Mouse (Mus musculus) embryonic facial prominence, embryonic 14.5 days (tissue): Measurements from ENCODE around the gene Stk32b. TPM values are rescaled to one million over a fixed set of nuclear protein-coding genes. Genes with fewer than 3 reads are reported as not detected.

ENCODE experiments used
- ATAC-seq: fragments of 200-750 bp; cut with Nextera tagmentation; 2 replicates; pipeline ENCODE4 v1.8.0; 2017; ENCODE audit warnings: low read depth, moderate number of reproducible peaks, moderate TSS enrichment
- DNase-seq: peaks from one replicate; pipeline ENCODE4 v3.0.0-alpha.2; 2015; ENCODE audit warnings: low spot score
- H3K27ac ChIP-seq: fragments of 300-500 bp; sonication (generic); replicated peaks from 2 replicates; pipeline ENCODE4 v1.5.1; 2014; ENCODE audit warnings: low read depth, mild to moderate bottlenecking, low read length, moderate library complexity
- H3K27me3 ChIP-seq: fragments of 300-500 bp; sonication (generic); replicated peaks from 2 replicates; pipeline ENCODE4 v1.6.1; 2014; ENCODE audit warnings: low read length; ENCODE audit not compliant: control insufficient read depth, insufficient read depth
- H3K36me3 ChIP-seq: fragments of 300-500 bp; sonication (generic); 2 replicates; pipeline ENCODE4 v1.6.1; 2014; ENCODE audit warnings: low read length, mixed read lengths; ENCODE audit not compliant: control insufficient read depth, insufficient read depth
- H3K4me1 ChIP-seq: fragments of 300-500 bp; sonication (generic); 2 replicates; pipeline ENCODE4 v1.6.1; 2014; ENCODE audit warnings: antibody characterized with exemption, low read length; ENCODE audit not compliant: control insufficient read depth, insufficient read depth
- H3K4me2 ChIP-seq: fragments of 300-500 bp; sonication (generic); 2 replicates; pipeline ENCODE4 v1.6.1; 2014; ENCODE audit warnings: low read depth, mild to moderate bottlenecking, low read length, moderate library complexity, mixed read lengths
- H3K4me3 ChIP-seq: fragments of 300-500 bp; sonication (generic); 2 replicates; pipeline ENCODE4 v1.5.1; 2014; ENCODE audit warnings: low read depth, mild to moderate bottlenecking, low read length
- H3K9ac ChIP-seq: fragments of 300-500 bp; sonication (generic); 2 replicates; pipeline ENCODE4 v1.6.1; 2014; ENCODE audit warnings: low read depth, mild to moderate bottlenecking, low read length, moderate library complexity, mixed read lengths
- H3K9me3 ChIP-seq: fragments of 300-500 bp; sonication (generic); 2 replicates; pipeline ENCODE4 v1.6.1; 2016; ENCODE audit warnings: low read length; ENCODE audit not compliant: control insufficient read depth
- WGBS: fragments of 180-500 bp; shearing (Covaris S2); extraction: QIAGEN DNeasy Blood & Tissue Kit; methylation state at CpG from one replicate; pipeline ENCODE4 v1.1.7; 2014; 5-methylcytosine and 5-hydroxymethylcytosine counted together
- polyA plus RNA-seq: library from polyadenylated mRNA; unstranded; fragments of >200 nt; fragmentation: Nextera tagmentation; extraction: Ambion mirVana; gene quantifications from 2 replicates; pipeline ENCODE4 v1.2.1, GENCODE M21; 2014

Gene Stk32b
- polyA plus RNA-seq, result 5.0 and 5.1 TPM in 2 replicates

- peaks cover 22% of the 10 kb centered on the region for H3K27me3 ChIP-seq
- H3K9me3 ChIP-seq, result 0 out of 2 replicates have a peak, but pooled peaks cover 4% of the 10 kb centered on the region
- H3K36me3 ChIP-seq, result no peaks in the 10 kb centered on the region
- peak; percentile 89 for DNase-seq
- no peak within 1 kb of the TSS; the same call in 1 of the 2 replicates for H3K27ac ChIP-seq
- ATAC-seq, result peak; percentile 77
- H3K4me2 ChIP-seq, result peak within 1 kb of the TSS; percentile 78
- peaks cover 4% of the 10 kb centered on the region for H3K4me1 ChIP-seq
- H3K9ac ChIP-seq, result peak within 1 kb of the TSS; percentile 61
- under 1% methylated on average over 37 of the region's 40 CpGs for WGBS
- H3K4me3 ChIP-seq, result peak within 1 kb of the TSS; percentile 47
Observed at GRCm38 (mm10) chr5:37716505-37717372, at the start of gene Stk32b. Gene Stk32b, minus strand, starts transcription at chr5:37717171.

DNA sequence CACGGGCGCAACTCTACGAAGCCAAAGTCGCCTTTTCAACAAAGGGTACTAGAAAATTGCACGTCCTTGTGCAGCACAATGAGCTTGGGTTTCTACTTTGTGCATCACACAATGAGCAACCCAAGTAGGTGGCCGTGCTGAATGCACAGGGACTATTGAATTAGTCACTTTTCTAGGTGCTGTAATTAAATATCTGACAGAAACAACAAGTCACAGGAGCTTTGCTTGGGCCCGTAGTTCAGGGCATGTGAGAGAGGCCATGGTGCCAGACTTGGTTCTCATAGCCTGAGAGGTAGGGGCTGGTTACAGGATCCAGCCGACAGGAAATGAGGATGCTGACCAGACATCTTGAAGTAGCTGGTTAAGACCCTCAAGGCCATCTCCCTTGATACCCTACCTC, 48.9 kb upstream of the Stk32b start:
- H3K27me3 ChIP-seq, result no peaks in the 10 kb centered on the region
- H3K4me3 ChIP-seq, result no peak overlapping the region
- H3K27ac ChIP-seq, result no peak overlapping the region
- no peak overlapping the region for H3K4me2 ChIP-seq
- H3K9me3 ChIP-seq, result 0 out of 2 replicates have a peak, but pooled peaks cover 3% of the 10 kb centered on the region
- 60% methylated on average over 8 of the region's 8 CpGs for WGBS
- ATAC-seq (no peak), DNase-seq (no peak)
- H3K9ac ChIP-seq, result no peak overlapping the region
- peaks cover 19% of the 10 kb centered on the region for H3K4me1 ChIP-seq
- H3K36me3 ChIP-seq, result no peaks in the 10 kb centered on the region

DNA sequence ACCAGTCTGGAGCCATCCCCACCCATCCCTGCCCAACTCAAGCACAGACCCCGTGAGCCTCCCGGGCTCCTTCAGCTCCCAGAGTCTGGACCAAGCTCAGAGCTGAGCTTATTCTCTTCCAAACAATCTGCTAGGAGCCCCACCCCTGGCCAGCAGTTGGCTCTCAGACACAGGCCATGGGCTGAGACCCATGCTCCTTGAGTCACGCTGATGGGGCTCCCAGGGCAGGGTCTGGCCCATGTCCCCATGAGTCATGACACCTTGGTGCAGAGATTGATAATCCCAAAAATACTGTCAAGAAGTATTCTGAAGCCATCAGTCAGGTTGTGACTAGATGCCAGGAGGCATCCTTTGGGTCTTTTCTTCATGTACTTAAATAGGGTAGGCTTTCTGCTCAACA, 45.1 kb upstream of the Stk32b start:
- H3K9ac ChIP-seq, result no peak overlapping the region
- H3K4me1 ChIP-seq, result no peaks in the 10 kb centered on the region
- ATAC-seq (no peak), DNase-seq (no peak)
- H3K27me3 ChIP-seq, result no peaks in the 10 kb centered on the region
- 0 out of 2 replicates have a peak, but pooled peaks cover 3% of the 10 kb centered on the region for H3K9me3 ChIP-seq
- H3K4me3 ChIP-seq, result no peak overlapping the region
- no peak overlapping the region for H3K27ac ChIP-seq
- no peaks in the 10 kb centered on the region for H3K36me3 ChIP-seq
- 80% methylated on average over 3 of the region's 3 CpGs for WGBS
- H3K4me2 ChIP-seq, result no peak overlapping the region

DNA sequence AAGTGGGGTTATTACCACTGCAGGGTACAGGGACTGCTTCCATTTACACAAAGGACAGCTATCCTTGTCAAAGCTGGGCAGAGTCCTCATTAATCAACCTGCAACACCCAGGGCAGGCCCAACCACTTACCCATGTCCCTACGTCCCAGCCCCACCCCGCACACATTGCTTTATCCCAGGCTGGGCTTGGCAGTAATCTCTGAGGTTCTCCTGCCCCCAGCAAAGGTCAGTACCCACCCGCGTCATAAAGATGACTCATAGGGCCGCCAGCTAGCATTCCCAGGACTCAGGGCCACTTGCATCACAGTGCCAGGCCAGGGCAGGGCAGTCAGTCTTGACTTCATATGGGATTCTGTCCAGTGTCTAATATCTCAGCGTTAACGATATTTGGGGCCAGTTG, 36.4 kb upstream of the Stk32b start:
- no peak overlapping the region for H3K27ac ChIP-seq
- H3K4me2 ChIP-seq, result no peak overlapping the region
- H3K9me3 ChIP-seq, result no peaks in the 10 kb centered on the region
- no peaks in the 10 kb centered on the region; the same call in 1 of the 2 replicates for H3K4me1 ChIP-seq
- H3K27me3 ChIP-seq, result no peaks in the 10 kb centered on the region
- H3K36me3 ChIP-seq, result no peaks in the 10 kb centered on the region
- no peak overlapping the region for H3K9ac ChIP-seq
- ATAC-seq, result no peak
- DNase-seq, result no peak
- 73% methylated on average over 7 of the region's 7 CpGs for WGBS
- H3K4me3 ChIP-seq, result no peak overlapping the region

- Histone ChIP-seq H3K36me3 (no peaks in the 10 kb centered on the region), H3K4me1 (no peaks in the 10 kb centered on the region; the same call in 1 of the 2 replicates), H3K27ac (no peak overlapping the region), H3K4me3 (no peak overlapping the region), H3K9me3 (no peaks in the 10 kb centered on the region), H3K4me2 (no peak overlapping the region), H3K27me3 (no peaks in the 10 kb centered on the region), H3K9ac (no peak overlapping the region)
- 63% methylated on average over 7 of the region's 8 CpGs for WGBS
- ATAC-seq (peak; percentile 90), DNase-seq (peak; percentile 81)
Observed at GRCm38 (mm10) chr5:37752027-37752967, 35.3 kb upstream of the Stk32b start.

DNA sequence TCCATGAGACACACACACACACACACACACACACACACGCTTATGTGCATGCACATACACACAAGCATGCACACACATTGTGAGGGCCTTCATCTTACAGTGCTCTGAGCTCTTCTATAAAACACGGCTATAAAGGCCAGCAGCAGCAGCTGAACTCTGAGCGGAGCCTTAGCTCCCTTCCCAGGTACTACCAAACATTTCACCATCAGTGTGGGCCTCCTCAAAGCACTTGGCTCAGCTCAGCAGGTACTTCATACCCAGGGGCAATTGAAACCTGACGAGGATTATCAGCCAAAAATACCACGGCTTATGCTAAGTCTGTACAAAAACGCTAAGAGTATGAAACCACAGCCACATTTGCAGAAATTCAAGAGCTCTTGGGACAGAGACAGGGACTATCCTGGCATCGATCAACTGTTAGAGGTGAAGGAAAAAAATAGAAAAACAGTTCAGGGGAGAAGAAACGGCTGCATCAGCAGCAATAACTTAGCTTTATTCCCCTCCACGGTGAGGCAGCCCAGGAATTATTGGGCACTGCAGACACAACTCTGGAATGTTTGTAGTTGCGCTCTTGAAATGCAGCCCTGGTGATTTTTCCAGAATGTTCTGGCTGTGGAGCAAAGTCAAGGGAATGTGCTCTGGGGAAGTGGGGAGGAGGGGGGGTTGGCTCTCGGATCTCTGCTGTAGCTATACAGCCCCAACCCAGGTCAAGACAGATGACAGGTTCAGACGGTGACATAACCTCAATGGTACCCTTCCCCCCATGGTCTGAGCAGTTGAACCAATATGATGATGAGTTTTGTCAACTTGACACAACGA, 27.1 kb upstream of the Stk32b start:
- H3K4me2 ChIP-seq, result no peak overlapping the region
- no peaks in the 10 kb centered on the region for H3K36me3 ChIP-seq
- H3K27ac ChIP-seq, result peak overlapping the region; percentile 2; the same call in 1 of the 2 replicates
- no peak overlapping the region for H3K9ac ChIP-seq
- no peaks in the 10 kb centered on the region; the same call in 1 of the 2 replicates for H3K4me1 ChIP-seq
- H3K4me3 ChIP-seq, result no peak overlapping the region
- H3K9me3 ChIP-seq, result peaks cover 6% of the 10 kb centered on the region; the same call in 1 of the 2 replicates
- H3K27me3 ChIP-seq, result no peaks in the 10 kb centered on the region
- peak; percentile 26; the same call in 1 of the 2 replicates for ATAC-seq
- WGBS, result 54% methylated on average over 13 of the region's 13 CpGs
- peak; percentile 34 for DNase-seq

DNA sequence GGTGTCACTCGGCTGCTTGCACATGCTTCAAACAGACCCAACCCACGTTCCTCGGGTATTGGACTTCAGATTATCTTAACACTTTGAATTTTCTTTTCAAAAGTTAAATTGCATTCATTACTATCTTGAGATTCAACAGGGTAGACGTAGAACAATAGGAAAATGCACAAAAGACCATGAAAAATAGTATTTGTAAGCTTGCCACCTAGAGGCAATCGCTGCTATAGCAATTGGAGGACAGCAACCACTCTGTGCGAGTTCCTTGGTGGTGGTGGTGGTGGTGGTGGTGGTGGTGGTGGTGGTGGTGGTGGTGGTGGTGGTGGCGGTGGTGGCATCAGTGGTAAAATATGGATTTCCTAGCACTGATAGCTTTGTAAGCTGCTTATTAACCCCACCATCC, 19.2 kb upstream of the Stk32b start:
- no peak for DNase-seq
- WGBS, result 63% methylated on average over 7 of the region's 7 CpGs
- Histone ChIP-seq H3K4me3 (no peak overlapping the region), H3K9me3 (no peaks in the 10 kb centered on the region), H3K27me3 (no peaks in the 10 kb centered on the region), H3K4me1 (peaks cover 4% of the 10 kb centered on the region; the same call in 1 of the 2 replicates), H3K27ac (no peak overlapping the region), H3K36me3 (no peaks in the 10 kb centered on the region), H3K9ac (no peak overlapping the region), H3K4me2 (peak overlapping the region; percentile 31; the same call in 1 of the 2 replicates)
- ATAC-seq, result no peak
